Comparison of ENCODE assay signal across 14 mouse cellular contexts in genomic region chr9:95672760-95673159, GRCm38 (mm10). TPM values are rescaled to one million over a fixed set of nuclear protein-coding genes. Genes with fewer than 3 reads are reported as not detected.
DNase-seq lines count a peak whose midpoint lies in the region; ATAC-seq and TF ChIP-seq lines count a peak whose summit lies in the region.
"Had no signal": no experiment of that assay in that cellular context is flagged by ENCODE, and none has a peak within 500 bp of the region (broad histone marks: within the 10 kb centered on the region; RNA-seq: fewer than 3 reads in every experiment).

No protein-coding gene starts in this region.

- H3K36me3 ChIP-seq in ES-Bruce4 (ENCODE audit: control insufficient read depth, insufficient read depth, low read length, poor library complexity, severe bottlenecking) = 0 out of 2 replicates have a peak, but pooled peaks cover 2% of the 10 kb centered on the region
- no peaks in the 10 kb centered on the region for H3K36me3 ChIP-seq in midbrain, embryonic 15.5 days (replicated peaks)
- H3K36me3 ChIP-seq: midbrain, embryonic 13.5 days; neural tube, embryonic 13.5 days had no signal

- no peak overlapping the region for H3K4me2 ChIP-seq in midbrain, embryonic 15.5 days
- H3K4me2 ChIP-seq: forebrain, embryonic 13.5 days; midbrain, embryonic 13.5 days; neural tube, embryonic 13.5 days had no signal

- no peaks in the 10 kb centered on the region for H3K27me3 ChIP-seq in ES-Bruce4 (ENCODE audit: control insufficient read depth, insufficient read depth, low read length, poor library complexity, severe bottlenecking)
- no peaks in the 10 kb centered on the region for H3K27me3 ChIP-seq in midbrain, embryonic 15.5 days (replicated peaks)
- H3K27me3 ChIP-seq: forebrain, embryonic 13.5 days; midbrain, embryonic 13.5 days; neural tube, embryonic 13.5 days had no signal

- no peaks in the 10 kb centered on the region for H3K4me1 ChIP-seq in ES-Bruce4 (ENCODE audit: control insufficient read depth, insufficient read depth, low read length)
- no peaks in the 10 kb centered on the region for H3K4me1 ChIP-seq in cortical plate, adult 2 months (ENCODE audit: control insufficient read depth, insufficient read depth, low read length)
- 0 out of 2 replicates have a peak, but pooled peaks cover 6% of the 10 kb centered on the region for H3K4me1 ChIP-seq in midbrain, embryonic 15.5 days

- TF ChIP-seq CTCF in left cerebral cortex, adult 2 months (IDR thresholded peaks at IDR 0.05) = peak; percentile 23
- TF ChIP-seq CTCF in ES-Bruce4 (IDR thresholded peaks at IDR 0.05; ENCODE audit: low read depth, low read length) = peak; percentile 60
- TF ChIP-seq CTCF in cortical plate, adult 2 months (IDR thresholded peaks at IDR 0.05; ENCODE audit: extremely low read depth, insufficient read depth, low read length) = 0 out of 2 replicates have a peak, but pooled peaks have one; percentile 18

- H3K9me3 ChIP-seq in ES-Bruce4 (replicated peaks; ENCODE audit: control insufficient read depth, insufficient read depth, low read length, poor library complexity, severe bottlenecking) = 0 out of 2 replicates have a peak, but pooled peaks cover 5% of the 10 kb centered on the region
- no peaks in the 10 kb centered on the region for H3K9me3 ChIP-seq in midbrain, embryonic 15.5 days
- H3K9me3 ChIP-seq: forebrain, embryonic 13.5 days; midbrain, embryonic 13.5 days; neural tube, embryonic 13.5 days had no signal

- no peak overlapping the region for H3K9ac ChIP-seq in ES-Bruce4 (ENCODE audit: low read depth, poor library complexity, severe bottlenecking)
- H3K9ac ChIP-seq in midbrain, embryonic 15.5 days = no peak overlapping the region
- H3K9ac ChIP-seq: forebrain, embryonic 13.5 days; midbrain, embryonic 13.5 days; neural tube, embryonic 13.5 days had no signal

- TF ChIP-seq EP300 in ES-Bruce4 (IDR thresholded peaks at IDR 0.05; ENCODE audit: insufficient read depth, low read depth, low read length) = no peak

- no peak for DNase-seq in left cerebral cortex, adult 2 months (ENCODE audit: extremely low spot score in 1 of 2, low spot score in 2 of 2)
- no peak for DNase-seq in left cerebral cortex, postnatal 14 days (ENCODE audit: low spot score in 2 of 2)
- peak; percentile 48 for DNase-seq in A20 (ENCODE audit: low read depth, low spot score)
- no peak for DNase-seq in thymus, postnatal 25 days
- DNase-seq: cerebellum, postnatal 10 days; gastrocnemius, postnatal 25 days; kidney, postnatal 4 days had no signal

- no peak overlapping the region for H3K27ac ChIP-seq in left cerebral cortex, adult 2 months
- H3K27ac ChIP-seq in ES-Bruce4 (ENCODE audit: insufficient read depth, low read length) = no peak overlapping the region
- no peak overlapping the region for H3K27ac ChIP-seq in cortical plate, adult 2 months (ENCODE audit: insufficient read depth, low read length)
- no peak overlapping the region for H3K27ac ChIP-seq in midbrain, embryonic 15.5 days
- H3K27ac ChIP-seq: forebrain, embryonic 13.5 days; midbrain, embryonic 13.5 days; neural tube, embryonic 13.5 days had no signal

- intact Hi-C loops in left cerebral cortex, adult 2 months (cut with DNase I) = no loop called here
- intact Hi-C loops in left cerebral cortex, postnatal 14 days (cut with DNase I) = no loop called here

- no peak for TF ChIP-seq POLR2A in ES-Bruce4 (IDR thresholded peaks at IDR 0.05; ENCODE audit: insufficient read depth, low read length)
- TF ChIP-seq POLR2A in cortical plate, adult 2 months (IDR thresholded peaks at IDR 0.05; ENCODE audit: extremely low read depth, insufficient read depth, low read length) = no peak

- ATAC-seq in midbrain, embryonic 15.5 days (replicated peaks) = no peak
- ATAC-seq: forebrain, embryonic 13.5 days; inflammation-experienced regulatory T-cells, adult 6 months; midbrain, embryonic 13.5 days had no signal

- no peak overlapping the region for H3K4me3 ChIP-seq in left cerebral cortex, adult 2 months
- no peak overlapping the region for H3K4me3 ChIP-seq in ES-Bruce4 (ENCODE audit: low read depth, low read length)
- H3K4me3 ChIP-seq in cortical plate, adult 2 months (ENCODE audit: insufficient read depth, low read length) = no peak overlapping the region
- no peak overlapping the region for H3K4me3 ChIP-seq in midbrain, embryonic 15.5 days
- H3K4me3 ChIP-seq: forebrain, embryonic 13.5 days; midbrain, embryonic 13.5 days; neural tube, embryonic 13.5 days had no signal

- WGBS in midbrain, embryonic 15.5 days = 83% methylated on average over 6 of the region's 6 CpGs

RNA-seq across cellular contexts. Expression of gene Pcolce2, which starts 35.4 kb away (rescaled TPM):
- total RNA-seq in left cerebral cortex, adult 2 months (2021) = 1 to 10 TPM; 1.4 to 2.1 TPM
- 1 to 10 TPM; 1.2 to 1.6 TPM for total RNA-seq in left cerebral cortex, postnatal 14 days (2021)
- 8.9 and 9.8 TPM in 2 replicates for polyA plus RNA-seq in ES-Bruce4 (2011; ENCODE audit: insufficient read depth, insufficient read length, low read depth, missing spikeins)
- 1.5 and 1.6 TPM in 2 replicates for polyA plus RNA-seq in cortical plate, adult 2 months (2012; rRNA removed)
- polyA plus RNA-seq in midbrain, embryonic 15.5 days (2015; fragmentation: Nextera tagmentation; extraction: Ambion mirVana) = 1.3 and 2.9 TPM in 2 replicates
